Mouse (Mus musculus) embryonic facial prominence, embryonic 10.5 days (tissue): Measurements from ENCODE around the gene Trak1. TPM values are rescaled to one million over a fixed set of nuclear protein-coding genes. Genes with fewer than 3 reads are reported as not detected.

Source experiments
- DNase-seq: peaks from one replicate; pipeline ENCODE4 v3.0.0-alpha.2; 2017; ENCODE audit warnings: low spot score
- H3K27ac ChIP-seq: fragments of 300-500 bp; sonication (generic); replicated peaks from 2 replicates; pipeline ENCODE4 v1.5.1; 2016; ENCODE audit warnings: mild to moderate bottlenecking
- H3K27me3 ChIP-seq: fragments of 300-500 bp; sonication (generic); replicated peaks from 2 replicates; pipeline ENCODE4 v1.6.1; 2016; ENCODE audit warnings: low read depth, mild to moderate bottlenecking; ENCODE audit not compliant: poor library complexity, severe bottlenecking
- H3K36me3 ChIP-seq: fragments of 300-500 bp; sonication (generic); replicated peaks from 2 replicates; pipeline ENCODE4 v1.6.1; 2016; ENCODE audit warnings: mild to moderate bottlenecking, moderate library complexity
- H3K4me1 ChIP-seq: fragments of 300-500 bp; sonication (generic); 2 replicates; pipeline ENCODE4 v1.6.1; 2016
- H3K4me3 ChIP-seq: fragments of 300-500 bp; sonication (generic); 2 replicates; pipeline ENCODE4 v1.5.1; 2016; ENCODE audit warnings: mild to moderate bottlenecking, moderate library complexity
- H3K9me3 ChIP-seq: fragments of 300-500 bp; sonication (generic); 2 replicates; pipeline ENCODE4 v1.6.1; 2016; ENCODE audit warnings: mild to moderate bottlenecking
- WGBS: fragments of 180-500 bp; shearing (Covaris S2); methylation state at CpG from one replicate; pipeline ENCODE4 v1.1.7; 2016; 5-methylcytosine and 5-hydroxymethylcytosine counted together
- polyA plus RNA-seq: library from polyadenylated mRNA; unstranded; fragments of >200 nt; fragmentation: Nextera tagmentation; extraction: Ambion mirVana; gene quantifications from 2 replicates; pipeline ENCODE4 v1.2.1, GENCODE M21; 2016

Trak1 gene
- polyA plus RNA-seq, 1 experiment from 2014 or later, result 14.1 TPM

- H3K4me1 ChIP-seq, result no peaks in the 10 kb centered on the region
- H3K27ac ChIP-seq, result no peak overlapping the region
- no peaks in the 10 kb centered on the region for H3K27me3 ChIP-seq
- no peaks in the 10 kb centered on the region for H3K9me3 ChIP-seq
- WGBS, result 85% methylated on average over 5 of the region's 5 CpGs
- DNase-seq, result no peak
- no peak overlapping the region for H3K4me3 ChIP-seq
- H3K36me3 ChIP-seq, result no peaks in the 10 kb centered on the region
These were observed 217.2 kb downstream of the Trak1 start for GRCm38 (mm10) chr9:121514462-121514861.

GRCm38 (mm10) chr9:121520047-121520446 lies 222.7 kb downstream of the Trak1 start:
- Histone ChIP-seq H3K36me3 (no peaks in the 10 kb centered on the region), H3K27ac (no peak overlapping the region), H3K9me3 (no peaks in the 10 kb centered on the region), H3K27me3 (no peaks in the 10 kb centered on the region), H3K4me1 (0 out of 2 replicates have a peak, but pooled peaks cover 4% of the 10 kb centered on the region), H3K4me3 (no peak overlapping the region)
- 85% methylated on average over 5 of the region's 5 CpGs for WGBS
- no peak for DNase-seq

Other genes starting within 250 kb of the Trak1 start
- gene Ulk4, start 20.3 kb upstream of the Trak1 start, polyA plus RNA-seq, result 140 TPM in 2 replicates
- gene Cck, start 198.2 kb downstream of the Trak1 start, polyA plus RNA-seq, result 0.91 and 0.99 TPM in 2 replicates